Mouse (Mus musculus) spleen, postnatal 36 days (tissue): ENCODE measurements around the gene Gm8265.
"Not testable (repeated sequence)": the region's sequence is repeated elsewhere in the genome, so short reads cannot be mapped to it uniquely, and the experiment has no call there.

Experiments used
- DNase-seq, 2 experiments: peaks; one replicate each; pipeline ENCODE4 v3.0.0; 2022; ENCODE audit warnings: low spot score in 2 of 2, mixed read lengths in 1 of 2

Gene Gm8265

GRCm38 (mm10) chr14:5632928-5633327 lies at the start of gene Gm8265:
Gene Gm8265 (minus strand): TSS chr14:5633028.
- not testable (repeated sequence) for DNase-seq
